Mouse (Mus musculus) mouse trophoblast stem cell (cell line): ENCODE measurements around the gene Vinac1.
"Not testable (repeated sequence)": the region's sequence is repeated elsewhere in the genome, so short reads cannot be mapped to it uniquely, and the experiment has no call there.

Experiments used
- in situ Hi-C, 2 experiments: fragments of 300-500 bp; cut with MseI, MboI; formaldehyde crosslinking; loops; 2 replicates in 1 of 2; 3 replicates in 1 of 2; pipeline ENCODE4 v1.15.1; 2025

Gene Vinac1

DNA sequence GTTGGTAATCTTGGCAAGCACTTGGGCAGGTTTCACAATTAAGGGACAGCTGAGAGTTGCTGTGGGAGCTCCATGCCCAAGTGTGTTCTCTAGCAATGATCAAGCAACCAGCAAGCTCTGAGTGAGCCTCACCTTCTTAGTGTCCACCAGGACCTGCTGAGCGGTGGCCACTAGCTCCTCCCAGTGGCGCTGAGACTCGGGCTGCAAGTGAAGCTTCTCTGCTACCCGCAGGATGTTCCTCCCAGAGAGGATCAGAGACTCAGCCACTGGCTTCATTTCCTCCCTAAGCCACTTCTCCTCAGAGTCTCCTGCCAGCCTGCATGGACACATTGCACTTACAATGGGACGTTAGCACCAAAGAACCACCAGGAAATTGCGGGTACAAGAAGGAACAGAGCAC lies 7.4 kb downstream of the Vinac1 start:
- in situ Hi-C loops = no loop called here

DNA sequence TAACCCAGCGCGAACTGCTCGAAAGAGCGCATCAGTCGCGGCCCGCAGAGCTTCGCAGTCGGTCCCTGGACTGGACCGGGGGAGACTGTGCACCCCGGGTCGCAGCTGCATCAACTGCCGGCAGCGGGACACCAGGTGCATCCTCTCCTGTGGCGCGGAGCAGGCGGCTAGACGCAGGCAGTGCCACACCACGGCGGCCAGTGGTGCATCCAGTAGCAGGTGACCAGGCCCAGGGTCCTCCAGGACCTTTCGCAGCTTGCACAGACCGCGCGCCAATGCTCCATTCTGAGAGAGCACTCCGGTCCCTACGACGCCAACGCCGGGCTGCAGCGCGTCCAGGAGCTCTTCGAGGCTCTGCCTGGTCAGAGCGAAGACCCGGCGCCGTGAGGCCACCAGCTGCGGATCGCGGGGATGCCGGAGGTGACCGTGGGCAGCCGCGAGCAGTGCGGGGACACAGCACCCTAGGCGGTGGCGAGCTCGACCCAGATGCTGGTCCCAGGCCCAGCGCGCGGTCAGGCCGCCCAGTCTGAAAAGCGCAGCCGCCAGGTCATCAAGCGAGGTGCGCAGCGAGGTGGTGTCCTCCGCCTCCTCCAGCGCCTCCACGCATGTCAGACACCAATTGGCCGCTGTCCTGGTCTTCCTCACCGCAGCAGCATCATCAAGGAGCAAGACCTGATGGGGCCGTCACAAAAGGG lies 8.9 kb downstream of the Vinac1 start:
- in situ Hi-C loops = no loop called here

DNA sequence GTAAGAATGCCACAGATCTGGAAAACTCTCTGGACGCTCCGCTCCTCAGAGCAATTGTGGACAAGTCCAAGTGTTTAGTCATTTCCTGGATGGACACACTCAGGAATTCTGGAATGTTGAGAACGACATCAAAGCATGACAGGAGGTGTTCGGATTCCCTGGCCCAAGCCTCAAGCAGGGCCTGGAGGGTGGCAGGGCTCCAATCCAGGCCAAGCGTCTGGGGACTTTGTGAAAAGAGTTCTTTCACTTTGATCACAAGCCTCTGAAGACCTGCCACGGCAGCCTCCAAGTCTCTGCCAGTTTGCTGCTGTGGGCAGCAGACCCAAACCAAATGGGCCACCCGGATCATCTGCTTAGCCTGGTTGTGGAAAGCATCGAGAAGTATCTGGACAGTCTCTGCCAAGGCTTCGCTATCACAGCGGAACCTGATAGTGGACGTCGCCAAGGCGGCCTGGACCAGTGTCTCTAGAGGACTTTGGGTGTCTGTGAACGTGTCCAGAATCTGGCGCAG lies 9.5 kb downstream of the Vinac1 start:
- in situ Hi-C loops = no loop called here

DNA sequence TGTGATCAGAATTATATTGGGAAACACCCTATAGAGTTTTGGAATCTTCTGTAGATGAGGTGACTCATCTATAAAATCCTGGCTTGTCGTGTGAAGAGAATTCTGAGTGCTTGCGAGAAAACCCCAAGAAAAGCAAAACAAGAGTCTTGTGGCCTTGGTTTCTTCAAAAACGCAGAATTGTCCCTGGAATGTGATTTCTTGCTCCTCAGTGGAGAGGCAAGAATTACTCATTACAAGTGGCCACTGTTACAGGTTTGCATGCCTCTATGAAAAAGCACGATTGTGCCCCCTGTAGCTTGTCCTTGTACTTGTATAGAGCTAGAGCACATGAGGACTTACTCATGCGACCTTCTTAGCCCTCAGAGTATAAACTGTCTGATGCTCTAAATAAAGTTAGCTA lies 12.6 kb downstream of the Vinac1 start:
- in situ Hi-C loops = no loop called here

DNA sequence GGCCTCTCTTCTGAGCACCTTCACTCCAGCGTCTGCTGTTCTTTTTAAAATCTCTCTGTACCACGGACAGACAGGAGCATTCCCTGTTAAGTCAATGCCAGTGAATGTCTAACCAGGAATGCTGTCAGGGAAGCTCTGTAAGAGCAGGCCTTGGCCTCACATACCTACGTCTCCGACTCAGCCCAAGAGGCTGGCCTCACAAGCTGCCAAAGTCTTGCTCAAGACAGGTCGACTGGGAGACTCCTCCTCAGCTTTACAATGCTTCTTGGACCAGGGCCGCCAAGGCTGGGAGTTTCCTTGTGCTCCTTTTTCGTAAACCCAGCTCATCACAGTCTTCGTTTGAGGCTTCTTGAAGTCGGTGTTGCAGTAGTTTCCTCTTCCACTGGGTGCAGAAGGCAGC lies 23.2 kb downstream of the Vinac1 start:
- in situ Hi-C loops = no loop called here

DNA sequence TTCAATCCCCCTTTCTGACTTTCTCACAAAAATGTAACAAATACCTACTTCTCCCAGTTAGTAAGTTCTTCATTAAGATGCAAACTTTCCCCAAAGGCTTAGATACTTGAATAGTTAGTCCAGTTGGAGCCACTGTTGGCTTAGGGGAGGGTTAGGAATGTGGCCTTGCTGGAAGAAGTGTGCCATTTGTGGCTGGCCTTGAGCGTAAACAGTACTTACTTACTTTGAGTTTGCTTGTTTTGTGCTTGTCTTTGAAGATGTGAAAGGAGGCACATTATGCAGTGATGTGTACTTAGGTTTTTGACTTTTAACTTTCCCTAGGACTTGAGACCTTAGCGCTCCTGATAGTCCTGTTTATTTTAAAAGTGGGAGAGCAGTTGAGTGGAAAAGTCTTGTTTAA lies 27.9 kb downstream of the Vinac1 start:
- in situ Hi-C loops = no loop called here

DNA sequence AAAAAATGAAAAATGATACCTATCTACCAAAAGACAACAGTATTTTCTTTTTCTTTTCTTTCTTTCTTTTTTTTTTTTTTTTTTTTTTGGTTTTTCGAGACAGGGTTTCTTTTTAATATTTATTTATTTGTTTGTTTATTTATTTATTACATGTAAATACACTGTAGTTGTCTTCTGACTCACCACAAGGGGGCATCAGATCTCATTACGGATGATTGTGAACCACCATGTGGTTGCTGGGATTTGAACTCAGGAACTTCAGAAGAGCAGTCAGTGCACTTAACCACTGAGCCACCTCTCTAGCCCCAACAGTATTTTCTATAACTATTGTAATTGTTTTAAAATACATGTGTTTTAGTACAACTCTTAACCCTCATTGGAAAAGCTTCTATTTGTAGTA lies 39.1 kb downstream of the Vinac1 start:
- in situ Hi-C loops = not testable (repeated sequence)

DNA sequence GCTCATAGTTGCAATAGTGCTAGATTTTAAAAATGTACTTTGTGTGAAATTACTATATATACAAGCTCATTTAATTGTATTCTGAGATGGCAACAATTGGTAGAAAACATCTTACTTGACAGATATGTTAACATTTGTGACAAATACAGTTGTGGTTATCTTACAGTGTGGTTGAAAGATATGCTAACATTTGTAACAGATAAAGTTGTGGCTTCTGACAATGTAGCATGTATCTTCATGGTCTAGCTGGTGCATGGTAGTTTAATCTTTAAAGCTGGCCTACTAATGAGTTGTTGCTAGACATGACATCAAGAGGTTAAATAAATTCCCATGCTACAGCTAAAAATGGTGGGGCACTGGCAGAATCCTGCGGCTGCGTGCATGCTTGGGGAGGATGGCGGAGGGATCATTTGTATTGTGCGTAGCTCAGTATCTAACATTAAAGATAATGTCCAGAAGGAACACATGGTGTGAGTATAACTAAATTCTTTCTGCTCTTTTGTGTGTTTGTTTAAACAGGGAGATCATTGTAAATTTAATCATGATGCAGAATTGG lies 41.7 kb downstream of the Vinac1 start:
- in situ Hi-C loops = no loop called here

DNA sequence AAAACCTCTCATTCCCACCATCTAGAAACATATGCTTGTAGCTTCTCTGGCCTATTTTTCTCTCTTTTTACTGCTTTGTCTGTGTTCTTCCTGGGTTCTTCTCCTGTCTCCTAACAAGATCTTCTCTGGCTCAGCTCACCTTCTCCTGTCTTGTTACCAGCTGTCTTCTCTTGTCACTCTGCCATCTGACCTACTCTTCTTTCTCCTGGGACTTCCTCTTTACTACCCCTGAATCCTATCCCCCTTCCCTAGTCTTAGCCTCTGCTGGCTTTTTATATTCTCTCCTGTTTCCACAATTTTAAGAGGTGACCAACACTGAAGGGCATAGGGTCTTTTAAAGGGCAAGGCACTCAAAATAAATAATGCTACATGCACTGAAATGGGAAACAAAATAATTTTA lies 43.1 kb downstream of the Vinac1 start:
- in situ Hi-C loops = no loop called here

DNA sequence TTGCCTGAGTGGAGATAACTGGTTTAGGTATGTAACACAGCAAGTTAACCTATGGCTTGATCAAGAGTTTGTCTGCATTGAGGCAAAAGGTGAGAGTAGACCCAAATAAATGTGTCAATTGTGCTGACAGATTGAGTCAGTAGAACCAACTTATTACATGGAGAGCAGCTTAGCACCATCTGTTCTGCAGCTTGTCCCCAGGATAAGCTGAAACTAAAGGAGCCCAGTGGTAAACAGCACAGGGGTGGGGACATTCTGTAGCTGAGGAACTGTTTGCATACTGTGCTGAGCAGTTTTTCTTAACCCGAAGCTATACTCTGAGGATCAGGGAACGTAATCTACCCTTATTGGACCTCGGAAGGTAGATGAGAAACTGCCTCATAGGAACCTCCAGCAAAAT lies 63.2 kb downstream of the Vinac1 start:
- in situ Hi-C loops = no loop called here

DNA sequence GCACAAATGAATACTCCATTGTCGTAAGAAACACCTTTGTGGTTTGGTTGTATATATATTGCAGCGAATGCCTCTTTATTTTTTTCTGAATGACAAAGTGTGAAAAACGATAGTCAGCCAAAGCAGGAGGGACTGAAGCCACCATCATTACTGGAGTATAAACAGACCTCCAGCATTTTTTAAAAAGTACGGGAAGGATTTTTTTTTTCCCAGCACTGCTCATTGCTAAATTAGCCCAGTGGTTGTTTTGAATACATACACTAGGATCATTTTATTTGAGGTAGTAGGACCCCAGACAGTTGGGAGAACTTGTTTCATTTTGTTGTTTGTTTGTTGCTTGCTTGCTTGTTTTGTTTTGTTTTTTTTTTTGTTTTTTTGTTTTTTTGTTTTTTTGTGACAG lies 72.4 kb downstream of the Vinac1 start:
- in situ Hi-C loops = no loop called here
